Mouse (Mus musculus): ENCODE measurements around the gene Pak1.

DNA sequence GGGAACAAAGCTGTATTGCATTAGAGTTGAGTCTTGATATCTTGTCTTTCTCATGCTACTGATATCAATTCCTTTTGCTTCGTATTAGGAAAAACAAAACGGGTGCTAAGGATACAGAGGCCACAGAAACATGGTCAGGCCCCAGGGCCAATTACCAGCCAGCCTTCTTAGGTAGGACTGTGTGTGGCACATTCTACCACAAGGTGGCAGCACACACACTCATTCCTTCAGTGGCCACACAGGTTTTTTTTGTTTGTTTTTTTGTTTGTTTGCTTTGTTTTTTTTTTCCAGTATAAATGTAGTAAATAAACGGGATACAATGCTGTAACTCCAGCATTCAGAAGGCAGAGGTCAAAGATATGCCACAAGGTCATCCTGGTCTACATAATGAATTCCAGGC lies 43.0 kb upstream of the Pak1 start:
- TF ChIP-seq CTCF (IDR thresholded peaks at IDR 0.05; ENCODE audit: borderline replicate concordance, insufficient read depth, low read length) = peak; percentile 79; the same call in 1 of the 2 replicates
- TF ChIP-seq POLR2A (IDR thresholded peaks at IDR 0.05; ENCODE audit: low read depth, low read length) = no peak

Measured in embryonic fibroblast, embryonic 13.5 days (primary cell).